Mouse (Mus musculus): ENCODE results near the gene Ifitm3. TPM values are rescaled to one million over a fixed set of nuclear protein-coding genes. Genes with fewer than 3 reads are reported as not detected.

Ifitm3 gene
- polyA plus RNA-seq, 1 experiment from 2014 or later: 166 TPM

GRCm38 (mm10) chr7:141006914-141007313 lies 3.7 kb downstream of the Ifitm3 start:
- H3K27me3 ChIP-seq (ENCODE audit: control insufficient read depth, insufficient read depth, low read length): no peaks in the 10 kb centered on the region
- H3K4me1 ChIP-seq (ENCODE audit: control insufficient read depth, insufficient read depth, low read length): peaks cover 23% of the 10 kb centered on the region
- H3K36me3 ChIP-seq (ENCODE audit: control insufficient read depth, insufficient read depth, low read length): no peaks in the 10 kb centered on the region
- no peak overlapping the region for H3K4me3 ChIP-seq (ENCODE audit: low read length)
- no peaks in the 10 kb centered on the region for H3K9me3 ChIP-seq (ENCODE audit: control insufficient read depth, low read length)
- no peak overlapping the region for H3K9ac ChIP-seq (ENCODE audit: low read depth, low read length)
- 88% methylated on average over 5 of the region's 5 CpGs for whole genome bisulfite sequencing
- no peak overlapping the region for H3K4me2 ChIP-seq (replicated peaks; ENCODE audit: low read depth, low read length)
- no peak for ATAC-seq (ENCODE audit: low FRiP score, low TSS enrichment)
- H3K27ac ChIP-seq (ENCODE audit: low read depth, low read length): no peak overlapping the region

DNA sequence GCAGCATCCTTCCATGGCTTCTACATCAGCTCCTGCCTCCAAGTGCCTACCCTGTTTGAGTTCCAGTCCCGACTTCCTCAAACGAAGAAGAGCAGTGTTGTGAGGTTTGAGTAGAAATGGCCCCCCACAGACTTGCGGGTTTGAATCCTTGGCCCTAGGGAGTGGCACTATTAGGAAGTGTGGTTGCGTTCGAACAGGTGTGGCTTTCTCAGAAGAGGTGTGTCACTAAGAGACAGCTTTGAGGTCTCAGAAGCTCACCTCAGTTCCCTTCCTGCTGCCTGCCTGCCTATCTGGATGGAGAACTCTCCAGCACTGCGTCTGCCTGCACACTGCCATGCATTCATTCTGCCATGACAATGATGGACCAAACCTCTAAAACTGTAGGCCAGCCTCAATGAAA lies 4.1 kb downstream of the Ifitm3 start:
- Histone ChIP-seq H3K4me1 (ENCODE audit: control insufficient read depth, insufficient read depth, low read length) (peaks cover 23% of the 10 kb centered on the region), H3K4me2 (replicated peaks; ENCODE audit: low read depth, low read length) (no peak overlapping the region), H3K9ac (ENCODE audit: low read depth, low read length) (no peak overlapping the region), H3K27me3 (ENCODE audit: control insufficient read depth, insufficient read depth, low read length) (no peaks in the 10 kb centered on the region), H3K9me3 (ENCODE audit: control insufficient read depth, low read length) (no peaks in the 10 kb centered on the region), H3K36me3 (ENCODE audit: control insufficient read depth, insufficient read depth, low read length) (no peaks in the 10 kb centered on the region), H3K27ac (ENCODE audit: low read depth, low read length) (no peak overlapping the region), H3K4me3 (ENCODE audit: low read length) (no peak overlapping the region)
- WGBS: 93% methylated on average over 6 of the region's 6 CpGs
- no peak for ATAC-seq (ENCODE audit: low FRiP score, low TSS enrichment)

DNA sequence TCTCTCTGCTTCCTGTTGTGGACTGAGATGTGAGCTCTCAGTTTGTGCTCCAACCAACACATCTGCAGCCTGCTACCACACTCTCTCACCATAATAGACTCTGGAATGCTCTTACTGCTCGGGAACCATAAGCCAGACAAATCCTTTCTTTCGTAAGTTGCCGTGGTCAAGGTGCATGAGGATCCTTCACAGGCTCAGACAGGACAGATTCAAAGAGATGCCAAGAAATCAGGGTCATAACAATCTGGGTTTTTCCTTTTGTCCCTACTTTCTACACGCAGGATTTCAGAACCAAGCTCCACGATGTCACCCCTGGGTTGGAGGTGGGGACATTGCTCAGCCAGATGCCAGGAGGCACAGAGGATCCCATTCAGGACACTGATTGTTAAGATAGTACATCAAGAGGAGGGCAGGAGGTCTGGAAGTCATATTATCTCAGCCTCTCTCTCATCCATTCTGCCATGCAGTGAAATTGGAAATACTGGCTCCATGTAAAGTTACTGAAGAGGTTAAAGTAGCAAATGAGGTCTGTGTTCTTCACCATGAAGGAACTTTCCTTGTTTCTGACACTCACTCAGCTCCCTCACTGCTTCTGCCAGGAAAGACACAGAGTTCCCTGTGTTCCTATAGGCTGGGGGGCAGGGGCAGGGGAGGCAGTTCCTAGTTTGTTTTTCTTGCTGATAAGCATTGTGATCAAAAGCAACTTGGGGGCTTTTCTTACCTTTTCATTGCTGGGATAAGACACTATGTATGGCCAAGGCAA lies 7.1 kb downstream of the Ifitm3 start:
- Histone ChIP-seq H3K9me3 (ENCODE audit: control insufficient read depth, low read length) (no peaks in the 10 kb centered on the region), H3K27ac (ENCODE audit: low read depth, low read length) (no peak overlapping the region), H3K27me3 (ENCODE audit: control insufficient read depth, insufficient read depth, low read length) (no peaks in the 10 kb centered on the region), H3K4me1 (ENCODE audit: control insufficient read depth, insufficient read depth, low read length) (peaks cover 2% of the 10 kb centered on the region; the same call in 1 of the 2 replicates), H3K36me3 (ENCODE audit: control insufficient read depth, insufficient read depth, low read length) (no peaks in the 10 kb centered on the region), H3K9ac (ENCODE audit: low read depth, low read length) (no peak overlapping the region), H3K4me2 (replicated peaks; ENCODE audit: low read depth, low read length) (no peak overlapping the region), H3K4me3 (ENCODE audit: low read length) (no peak overlapping the region)
- 89% methylated on average over 5 of the region's 5 CpGs for WGBS
- ATAC-seq (ENCODE audit: low FRiP score, low TSS enrichment): no peak

- no peaks in the 10 kb centered on the region for H3K9me3 ChIP-seq (ENCODE audit: control insufficient read depth, low read length)
- H3K9ac ChIP-seq (ENCODE audit: low read depth, low read length): no peak overlapping the region
- no peak for ATAC-seq (ENCODE audit: low FRiP score, low TSS enrichment)
- no peak overlapping the region for H3K4me2 ChIP-seq (replicated peaks; ENCODE audit: low read depth, low read length)
- H3K4me1 ChIP-seq (ENCODE audit: control insufficient read depth, insufficient read depth, low read length): no peaks in the 10 kb centered on the region
- H3K36me3 ChIP-seq (ENCODE audit: control insufficient read depth, insufficient read depth, low read length): no peaks in the 10 kb centered on the region
- H3K27me3 ChIP-seq (ENCODE audit: control insufficient read depth, insufficient read depth, low read length): no peaks in the 10 kb centered on the region
- H3K4me3 ChIP-seq (ENCODE audit: low read length): no peak overlapping the region
- H3K27ac ChIP-seq (ENCODE audit: low read depth, low read length): no peak overlapping the region
- 78% methylated on average over 15 of the region's 15 CpGs for WGBS
These were observed 9.5 kb downstream of the Ifitm3 start for GRCm38 (mm10) chr7:141000881-141001708.

- Histone ChIP-seq H3K4me2 (replicated peaks; ENCODE audit: low read depth, low read length) (no peak overlapping the region), H3K4me3 (ENCODE audit: low read length) (no peak overlapping the region), H3K4me1 (ENCODE audit: control insufficient read depth, insufficient read depth, low read length) (no peaks in the 10 kb centered on the region), H3K9ac (ENCODE audit: low read depth, low read length) (no peak overlapping the region), H3K36me3 (ENCODE audit: control insufficient read depth, insufficient read depth, low read length) (no peaks in the 10 kb centered on the region), H3K27me3 (ENCODE audit: control insufficient read depth, insufficient read depth, low read length) (no peaks in the 10 kb centered on the region), H3K9me3 (ENCODE audit: control insufficient read depth, low read length) (no peaks in the 10 kb centered on the region), H3K27ac (ENCODE audit: low read depth, low read length) (no peak overlapping the region)
- WGBS: 87% methylated on average over 11 of the region's 11 CpGs
- no peak for ATAC-seq (ENCODE audit: low FRiP score, low TSS enrichment)
These were observed 11.5 kb downstream of the Ifitm3 start for GRCm38 (mm10) chr7:140998853-140999700.

DNA sequence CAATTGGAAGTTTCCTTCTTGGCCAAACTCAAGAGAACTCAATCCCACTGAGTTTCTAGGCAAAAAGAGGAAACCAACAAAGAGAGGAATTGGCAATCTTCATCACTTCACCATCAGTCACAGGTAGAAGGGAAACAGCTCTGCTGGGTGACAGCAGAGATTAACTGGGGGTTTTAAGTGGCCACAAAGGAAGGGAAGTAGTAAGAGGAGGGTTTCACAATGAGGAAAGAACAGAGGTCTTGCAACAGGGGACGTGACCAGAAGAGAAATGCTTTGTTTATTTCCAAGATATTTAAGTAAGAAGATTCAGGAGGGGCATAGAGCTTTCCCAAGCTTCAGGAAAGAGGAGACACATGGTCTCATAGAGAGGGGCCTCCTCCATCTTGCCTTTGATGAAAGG lies 12.8 kb downstream of the Ifitm3 start:
- Histone ChIP-seq H3K27me3 (ENCODE audit: control insufficient read depth, insufficient read depth, low read length) (no peaks in the 10 kb centered on the region), H3K9me3 (ENCODE audit: control insufficient read depth, low read length) (no peaks in the 10 kb centered on the region), H3K36me3 (ENCODE audit: control insufficient read depth, insufficient read depth, low read length) (no peaks in the 10 kb centered on the region), H3K9ac (ENCODE audit: low read depth, low read length) (no peak overlapping the region), H3K4me3 (ENCODE audit: low read length) (no peak overlapping the region), H3K27ac (ENCODE audit: low read depth, low read length) (no peak overlapping the region), H3K4me1 (ENCODE audit: control insufficient read depth, insufficient read depth, low read length) (no peaks in the 10 kb centered on the region), H3K4me2 (replicated peaks; ENCODE audit: low read depth, low read length) (no peak overlapping the region)
- no peak for ATAC-seq (ENCODE audit: low FRiP score, low TSS enrichment)
- 79% methylated on average over 1 of the region's 1 CpGs for WGBS

GRCm38 (mm10) chr7:140991117-140991689 lies 19.4 kb downstream of the Ifitm3 start:
- no peak overlapping the region for H3K4me3 ChIP-seq (ENCODE audit: low read length)
- no peaks in the 10 kb centered on the region for H3K27me3 ChIP-seq (ENCODE audit: control insufficient read depth, insufficient read depth, low read length)
- H3K9me3 ChIP-seq (ENCODE audit: control insufficient read depth, low read length): no peaks in the 10 kb centered on the region
- no peak overlapping the region for H3K4me2 ChIP-seq (replicated peaks; ENCODE audit: low read depth, low read length)
- WGBS: 80% methylated on average over 14 of the region's 14 CpGs
- H3K36me3 ChIP-seq (ENCODE audit: control insufficient read depth, insufficient read depth, low read length): no peaks in the 10 kb centered on the region
- H3K4me1 ChIP-seq (ENCODE audit: control insufficient read depth, insufficient read depth, low read length): no peaks in the 10 kb centered on the region
- ATAC-seq (ENCODE audit: low FRiP score, low TSS enrichment): no peak
- no peak overlapping the region for H3K9ac ChIP-seq (ENCODE audit: low read depth, low read length)
- no peak overlapping the region for H3K27ac ChIP-seq (ENCODE audit: low read depth, low read length)

DNA sequence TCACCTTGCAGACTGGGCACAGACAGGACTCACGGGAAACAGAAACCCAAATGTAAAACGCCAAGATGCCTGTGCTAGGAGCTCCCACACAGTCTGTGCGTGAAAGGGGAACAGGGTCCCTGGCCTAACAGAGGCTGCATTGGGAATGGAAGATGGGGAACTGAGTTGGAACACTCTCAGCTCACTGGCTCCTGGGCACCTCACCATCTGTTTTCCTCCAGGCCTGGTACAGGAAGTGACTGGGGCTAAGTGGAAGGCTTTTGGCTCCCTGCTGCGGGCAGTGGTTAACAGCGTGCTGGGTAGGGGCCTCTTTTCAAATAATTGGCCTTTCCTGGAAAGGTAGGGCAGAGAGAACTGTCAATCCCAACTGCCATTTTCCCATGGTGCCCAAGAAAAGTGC lies 19.9 kb downstream of the Ifitm3 start:
- H3K27ac ChIP-seq (ENCODE audit: low read depth, low read length): no peak overlapping the region
- H3K36me3 ChIP-seq (ENCODE audit: control insufficient read depth, insufficient read depth, low read length): no peaks in the 10 kb centered on the region
- H3K4me3 ChIP-seq (ENCODE audit: low read length): no peak overlapping the region
- no peak overlapping the region for H3K4me2 ChIP-seq (replicated peaks; ENCODE audit: low read depth, low read length)
- H3K4me1 ChIP-seq (ENCODE audit: control insufficient read depth, insufficient read depth, low read length): no peaks in the 10 kb centered on the region
- WGBS: 62% methylated on average over 5 of the region's 5 CpGs
- no peak overlapping the region for H3K9ac ChIP-seq (ENCODE audit: low read depth, low read length)
- H3K9me3 ChIP-seq (ENCODE audit: control insufficient read depth, low read length): no peaks in the 10 kb centered on the region
- ATAC-seq (ENCODE audit: low FRiP score, low TSS enrichment): no peak
- no peaks in the 10 kb centered on the region for H3K27me3 ChIP-seq (ENCODE audit: control insufficient read depth, insufficient read depth, low read length)

Measured in kidney, embryonic 14.5 days (tissue).